Mouse (Mus musculus) CH12.LX (cell line): ENCODE results near the gene Olfr845. TPM values are rescaled to one million over a fixed set of nuclear protein-coding genes. Genes with fewer than 3 reads are reported as not detected.

ENCODE experiments used
- DNase-seq: peaks from one replicate; pipeline ENCODE4 v3.0.0-alpha.2; 2013; ENCODE audit errors: extremely low read depth
- H3K27ac ChIP-seq: 2 replicates; pipeline ENCODE4 v1.5.1; 2012; ENCODE audit warnings: low read depth, mild to moderate bottlenecking, control low read depth, moderate library complexity; ENCODE audit not compliant: insufficient read depth
- H3K27me3 ChIP-seq: replicated peaks from 2 replicates; pipeline ENCODE3; 2012; ENCODE audit warnings: inconsistent platforms
- H3K36me3 ChIP-seq, 2 experiments: replicated peaks in 1 of 2; 2 replicates each; pipeline versions ENCODE3 to v1.6.1; 2012; ENCODE audit warnings: inconsistent platforms in 1 of 2, low read length in 1 of 2, mild to moderate bottlenecking in 1 of 2, mixed read lengths in 1 of 2, moderate library complexity in 1 of 2; ENCODE audit not compliant: control insufficient read depth in 1 of 2, insufficient read depth in 1 of 2
- H3K4me1 ChIP-seq, 2 experiments: 2 replicates each; pipeline ENCODE4 v1.6.1; 2012; ENCODE audit warnings: inconsistent platforms in 1 of 2, moderate library complexity in 1 of 2; ENCODE audit not compliant: insufficient read depth in 2 of 2, control insufficient read depth in 1 of 2
- H3K4me2 ChIP-seq: 2 replicates; pipeline ENCODE4 v1.6.1; 2012; ENCODE audit warnings: low read depth, mild to moderate bottlenecking, control low read depth; ENCODE audit not compliant: poor library complexity, insufficient read depth, severe bottlenecking
- H3K4me3 ChIP-seq, 3 experiments: fragments of 150-350 bp in 1 of 3; sonication (generic) in 1 of 3; replicated peaks in 1 of 3; 2 replicates each; pipeline versions ENCODE3 to v1.5.1; 2011 to 2012; ENCODE audit warnings: low read depth in 2 of 3, low read length in 2 of 3, mild to moderate bottlenecking in 2 of 3, moderate library complexity in 2 of 3, control low read depth in 1 of 3, improper control_type of control experiment in 1 of 3, inconsistent platforms in 1 of 3, mixed read lengths in 1 of 3; ENCODE audit not compliant: poor library complexity in 1 of 3
- H3K79me2 ChIP-seq: replicated peaks from 2 replicates; pipeline ENCODE4 v1.6.1; 2012; ENCODE audit warnings: mild to moderate bottlenecking, moderate library complexity; ENCODE audit not compliant: control insufficient read depth, poor library complexity, insufficient read depth, severe bottlenecking; ENCODE audit errors: extremely low read depth
- H3K9ac ChIP-seq: 2 replicates; pipeline ENCODE4 v1.6.1; 2012; ENCODE audit warnings: low read depth, mild to moderate bottlenecking, control low read depth, moderate library complexity; ENCODE audit not compliant: insufficient read depth
- H3K9me3 ChIP-seq: replicated peaks from 2 replicates; pipeline ENCODE3; 2012; ENCODE audit warnings: low read length, inconsistent platforms, mixed read lengths
- CHD2 ChIP-seq: IDR thresholded peaks from 2 replicates; pipeline ENCODE4 v1.6.1; 2011; ENCODE audit warnings: low read length, improper control_type of control experiment
- ETS1 ChIP-seq: conservative IDR thresholded peaks from 2 replicates; pipeline ENCODE4 v1.6.1; 2012; ENCODE audit warnings: low read depth, mild to moderate bottlenecking, inconsistent platforms, low read length, improper control_type of control experiment, moderate library complexity
- JUND ChIP-seq: conservative IDR thresholded peaks from 2 replicates; pipeline ENCODE4 v1.6.1; 2011; ENCODE audit warnings: low read depth, low read length, improper control_type of control experiment
- PAX5 ChIP-seq: IDR thresholded peaks from 2 replicates; pipeline ENCODE4 v1.6.1; 2012; ENCODE audit warnings: low read length, inconsistent platforms, mixed read lengths
- SIN3A ChIP-seq: IDR thresholded peaks from 2 replicates; pipeline ENCODE4 v1.6.1; 2012; ENCODE audit warnings: low read length, improper control_type of control experiment, inconsistent platforms
- TBP ChIP-seq: conservative IDR thresholded peaks from 2 replicates; pipeline ENCODE4 v1.6.1; 2011; ENCODE audit warnings: low read depth, low read length, improper control_type of control experiment
- TCF12 ChIP-seq: IDR thresholded peaks from 2 replicates; pipeline ENCODE4 v1.6.1; 2014; ENCODE audit warnings: low read depth, mild to moderate bottlenecking, inconsistent platforms, low read length, improper control_type of control experiment
- ZC3H11A ChIP-seq: IDR thresholded peaks from 2 replicates; pipeline ENCODE4 v1.6.1; 2012; ENCODE audit warnings: low read depth, mild to moderate bottlenecking, inconsistent platforms, low read length, improper control_type of control experiment
- dilution Hi-C: fragments of 300-500 bp; cut with MboI; formaldehyde crosslinking; loops from 2 replicates; pipeline ENCODE4 v1.14.3; 2020; ENCODE audit warnings: low sequenced_read_pairs; ENCODE audit not compliant: extremely low pct_unique_long_range_greater_than_20kb, extremely low pct_ligation_motif_present
- in situ Hi-C: fragments of 300-500 bp; cut with MboI; formaldehyde crosslinking; loops from 3 replicates; pipeline ENCODE4 v1.14.3; 2019; ENCODE audit warnings: low sequenced_read_pairs, low pct_ligation_motif_present, low pct_unique_long_range_greater_than_20kb, mixed read lengths
- polyA plus RNA-seq: library from polyadenylated mRNA; unstranded; fragments of >175 nt; gene quantifications from 2 replicates; pipeline ENCODE4 v1.2.1, GENCODE M21; 2012; ENCODE audit warnings: low read depth; ENCODE audit not compliant: insufficient read length
- total RNA-seq, 2 experiments: library from RNA; depleted of rRNA; stranded (reverse); fragments of 300-350 nt in 1 of 2; fragments of >200 nt in 1 of 2; gene quantifications; 2 replicates each; pipeline ENCODE4 v1.2.3; 2012 to 2014

The Olfr845 gene
- total and polyA plus RNA-seq, 3 experiments = not detected

DNA sequence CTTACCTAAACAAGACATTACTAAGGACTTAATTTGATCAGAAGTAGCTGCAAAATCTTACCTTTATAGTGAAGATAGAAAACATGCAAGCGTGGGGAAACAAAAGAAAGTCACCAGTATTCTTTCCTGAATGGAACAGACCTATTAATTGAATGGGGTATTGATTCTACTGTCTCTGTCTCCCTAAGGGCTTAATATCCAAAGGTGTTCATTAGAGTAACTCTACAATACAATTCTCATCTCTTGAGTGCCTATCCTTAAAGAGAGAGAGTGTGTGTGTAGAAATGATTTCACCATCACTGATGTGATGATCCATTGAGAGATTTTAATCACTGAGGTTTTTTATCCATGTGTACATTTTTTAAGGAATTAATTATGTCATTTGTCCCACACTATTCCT, 27.6 kb downstream of the Olfr845 start, which contains the start of gene Olfr846:
Olfr846 (minus strand) TSS at position 101 of the 400 bp plus-strand sequence.
- dilution Hi-C loops = no loop called here
- no peak for TF ChIP-seq SIN3A
- no peak for TF ChIP-seq TCF12
- no peak for TF ChIP-seq CHD2
- no peak for TF ChIP-seq ETS1
- TF ChIP-seq ZC3H11A = no peak
- no peak for TF ChIP-seq PAX5
- TF ChIP-seq JUND = no peak
- TF ChIP-seq TBP = no peak
- TF ChIP-seq, all 38 proteins: peak for 0
- no peak within 1 kb of the TSS for H3K27ac ChIP-seq
- no peaks in the 10 kb centered on the region for H3K27me3 ChIP-seq
- H3K4me3 ChIP-seq = no peak within 1 kb of the TSS
- no peaks in the 10 kb centered on the region for H3K36me3 ChIP-seq
- no peak for DNase-seq
- in situ Hi-C loops = no loop called here
- no peak within 1 kb of the TSS for H3K9ac ChIP-seq
- no peaks in the 10 kb centered on the region for H3K9me3 ChIP-seq
- no peaks in the 10 kb centered on the region for H3K4me1 ChIP-seq
- no peak within 1 kb of the TSS for H3K4me2 ChIP-seq
- no peaks in the 10 kb centered on the region for H3K79me2 ChIP-seq

GRCm38 (mm10) chr9:19378569-19378968, 42.3 kb downstream of the Olfr845 start, which contains the start of gene Olfr847:
TSS of gene Olfr847 (minus strand) at chr9:19378669.
- Histone ChIP-seq H3K79me2 (no peaks in the 10 kb centered on the region), H3K9me3 (no peaks in the 10 kb centered on the region), H3K4me2 (no peak within 1 kb of the TSS), H3K4me3 (no peak within 1 kb of the TSS), H3K36me3 (no peaks in the 10 kb centered on the region), H3K27me3 (no peaks in the 10 kb centered on the region), H3K4me1 (no peaks in the 10 kb centered on the region), H3K27ac (no peak within 1 kb of the TSS), H3K9ac (no peak within 1 kb of the TSS)
- in situ Hi-C loops = no loop called here
- DNase-seq = no peak
- dilution Hi-C loops = no loop called here
- TF ChIP-seq CHD2 = no peak

Other genes with a start within 250 kb of the Olfr845 start
- gene Olfr836, start 216.1 kb upstream of the Olfr845 start, total RNA-seq (2012; rRNA removed) = not detected in 2 replicates
- not detected in 2 replicates for gene Olfr836, start 216.1 kb upstream of the Olfr845 start, total RNA-seq (2014; rRNA removed)
- gene Olfr836, start 216.1 kb upstream of the Olfr845 start, polyA plus RNA-seq = not detected in 2 replicates
- gene Olfr837, start 200.1 kb upstream of the Olfr845 start, total RNA-seq (2012; rRNA removed) = not detected in 2 replicates
- not detected in 2 replicates for gene Olfr837, start 200.1 kb upstream of the Olfr845 start, total RNA-seq (2014; rRNA removed)
- gene Olfr837, start 200.1 kb upstream of the Olfr845 start, polyA plus RNA-seq = not detected in 2 replicates
- gene Olfr839-ps1, start 159.1 kb upstream of the Olfr845 start, total RNA-seq (2012; rRNA removed) = under 0.01 TPM in 1 of 2 replicates, not detected in the other
- not detected in 2 replicates for gene Olfr839-ps1, start 159.1 kb upstream of the Olfr845 start, total RNA-seq (2014; rRNA removed)
- not detected in 2 replicates for gene Olfr839-ps1, start 159.1 kb upstream of the Olfr845 start, polyA plus RNA-seq
- gene Olfr843, start 84.5 kb upstream of the Olfr845 start, total RNA-seq (2012; rRNA removed) = not detected in 2 replicates
- not detected in 2 replicates for gene Olfr843, start 84.5 kb upstream of the Olfr845 start, total RNA-seq (2014; rRNA removed)
- gene Olfr843, start 84.5 kb upstream of the Olfr845 start, polyA plus RNA-seq = not detected in 2 replicates
- not detected in 2 replicates for gene Olfr844, start 20.1 kb upstream of the Olfr845 start, total RNA-seq (2012; rRNA removed)
- gene Olfr844, start 20.1 kb upstream of the Olfr845 start, total RNA-seq (2014; rRNA removed) = not detected in 2 replicates
- not detected in 2 replicates for gene Olfr844, start 20.1 kb upstream of the Olfr845 start, polyA plus RNA-seq
- gene Olfr846, start 27.5 kb downstream of the Olfr845 start, total RNA-seq (2012; rRNA removed) = not detected in 2 replicates
- gene Olfr846, start 27.5 kb downstream of the Olfr845 start, total RNA-seq (2014; rRNA removed) = not detected in 2 replicates
- not detected in 2 replicates for gene Olfr846, start 27.5 kb downstream of the Olfr845 start, polyA plus RNA-seq
- not detected in 2 replicates for gene Olfr847, start 42.2 kb downstream of the Olfr845 start, total RNA-seq (2012; rRNA removed)
- not detected in 2 replicates for gene Olfr847, start 42.2 kb downstream of the Olfr845 start, total RNA-seq (2014; rRNA removed)
- not detected in 2 replicates for gene Olfr847, start 42.2 kb downstream of the Olfr845 start, polyA plus RNA-seq
- not detected in 2 replicates for gene Olfr849, start 103.8 kb downstream of the Olfr845 start, total RNA-seq (2012; rRNA removed)
- gene Olfr849, start 103.8 kb downstream of the Olfr845 start, total RNA-seq (2014; rRNA removed) = not detected in 2 replicates
- not detected in 2 replicates for gene Olfr849, start 103.8 kb downstream of the Olfr845 start, polyA plus RNA-seq
- gene Olfr850, start 141.8 kb downstream of the Olfr845 start, total RNA-seq (2012; rRNA removed) = not detected in 2 replicates
- gene Olfr850, start 141.8 kb downstream of the Olfr845 start, total RNA-seq (2014; rRNA removed) = not detected in 2 replicates
- not detected in 2 replicates for gene Olfr850, start 141.8 kb downstream of the Olfr845 start, polyA plus RNA-seq
- not detected in 2 replicates for gene Olfr851, start 156.8 kb downstream of the Olfr845 start, total RNA-seq (2012; rRNA removed)
- not detected in 2 replicates for gene Olfr851, start 156.8 kb downstream of the Olfr845 start, total RNA-seq (2014; rRNA removed)
- gene Olfr851, start 156.8 kb downstream of the Olfr845 start, polyA plus RNA-seq = not detected in 2 replicates
- gene Olfr853, start 204.6 kb downstream of the Olfr845 start, total RNA-seq (2012; rRNA removed) = not detected in 2 replicates
- gene Olfr853, start 204.6 kb downstream of the Olfr845 start, total RNA-seq (2014; rRNA removed) = not detected in 2 replicates
- gene Olfr853, start 204.6 kb downstream of the Olfr845 start, polyA plus RNA-seq = not detected in 2 replicates
- not detected in 2 replicates for gene Olfr854, start 230.9 kb downstream of the Olfr845 start, total RNA-seq (2012; rRNA removed)
- not detected in 2 replicates for gene Olfr854, start 230.9 kb downstream of the Olfr845 start, total RNA-seq (2014; rRNA removed)
- not detected in 2 replicates for gene Olfr854, start 230.9 kb downstream of the Olfr845 start, polyA plus RNA-seq
- gene Olfr855, start 246.2 kb downstream of the Olfr845 start, total RNA-seq (2012; rRNA removed) = not detected in 2 replicates
- gene Olfr855, start 246.2 kb downstream of the Olfr845 start, total RNA-seq (2014; rRNA removed) = not detected in 2 replicates
- gene Olfr855, start 246.2 kb downstream of the Olfr845 start, polyA plus RNA-seq = not detected in 2 replicates